Mouse (Mus musculus) neural tube, embryonic 12.5 days (tissue): ENCODE measurements around the gene Zbtb2. TPM values are rescaled to one million over a fixed set of nuclear protein-coding genes. Genes with fewer than 3 reads are reported as not detected.
A peak's percentile ranks its signal among the peaks of the same experiment; 100 is the strongest.

Experiments used
- ATAC-seq: fragments of 200-750 bp; cut with Nextera tagmentation; 2 replicates; pipeline ENCODE4 v1.8.0; 2017; ENCODE audit warnings: low read depth, mild to moderate bottlenecking, moderate TSS enrichment, moderate library complexity; ENCODE audit not compliant: low FRiP score
- H3K27ac ChIP-seq: fragments of 300-500 bp; sonication (generic); 2 replicates; pipeline ENCODE4 v1.5.1; 2016
- H3K27me3 ChIP-seq: fragments of 300-500 bp; sonication (generic); replicated peaks from 2 replicates; pipeline ENCODE4 v1.6.1; 2016; ENCODE audit warnings: mild to moderate bottlenecking
- H3K36me3 ChIP-seq: fragments of 300-500 bp; sonication (generic); 2 replicates; pipeline ENCODE4 v1.6.1; 2016; ENCODE audit warnings: mild to moderate bottlenecking
- H3K4me1 ChIP-seq: fragments of 300-500 bp; sonication (generic); 2 replicates; pipeline ENCODE4 v1.6.1; 2016
- H3K4me2 ChIP-seq: fragments of 300-500 bp; sonication (generic); replicated peaks from 2 replicates; pipeline ENCODE4 v1.6.1; 2016; ENCODE audit warnings: mild to moderate bottlenecking
- H3K4me3 ChIP-seq: fragments of 300-500 bp; sonication (generic); 2 replicates; pipeline ENCODE4 v1.5.1; 2016
- H3K9ac ChIP-seq: fragments of 300-500 bp; sonication (generic); 2 replicates; pipeline ENCODE4 v1.6.1; 2016; ENCODE audit warnings: mild to moderate bottlenecking
- H3K9me3 ChIP-seq: fragments of 300-500 bp; sonication (generic); 2 replicates; pipeline ENCODE4 v1.6.1; 2016; ENCODE audit warnings: mild to moderate bottlenecking
- WGBS: fragments of 180-500 bp; shearing (Covaris S2); methylation state at CpG from one replicate; pipeline ENCODE4 v1.1.7; 2016; 5-methylcytosine and 5-hydroxymethylcytosine counted together
- polyA plus RNA-seq: library from polyadenylated mRNA; unstranded; fragments of >200 nt; fragmentation: Nextera tagmentation; extraction: Ambion mirVana; gene quantifications from 2 replicates; pipeline ENCODE4 v1.2.1, GENCODE M21; 2016

The Zbtb2 gene
- polyA plus RNA-seq, 1 experiment from 2014 or later: 20.1 TPM

- ATAC-seq: no peak
- H3K9me3 ChIP-seq: no peaks in the 10 kb centered on the region
- WGBS: 86% methylated on average over 7 of the region's 7 CpGs
Observed at GRCm38 (mm10) chr10:4376931-4377330, 11.0 kb downstream of the Zbtb2 start.

DNA sequence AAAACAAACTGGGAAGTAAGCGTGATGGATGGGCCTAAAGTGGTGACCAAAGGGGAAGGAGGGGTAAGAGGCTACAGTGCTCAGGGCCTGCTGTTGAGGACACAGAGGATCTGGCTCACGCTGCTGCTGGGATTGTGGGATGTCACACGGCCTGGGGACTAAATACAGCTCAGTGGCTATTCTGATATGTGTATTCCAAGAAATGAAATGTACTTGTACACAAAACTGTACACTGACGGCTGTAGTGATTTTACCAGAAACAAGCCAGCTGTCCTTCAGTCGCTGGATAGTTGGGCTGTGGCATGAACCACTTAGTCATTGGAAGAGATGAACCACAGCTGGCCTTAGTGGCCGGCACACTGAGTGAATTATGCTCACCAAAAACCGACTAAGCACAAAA is 11.4 kb downstream of the Zbtb2 start:
- WGBS: 78% methylated on average over 7 of the region's 7 CpGs
- no peak overlapping the region for H3K4me3 ChIP-seq
- H3K36me3 ChIP-seq: peaks cover 11% of the 10 kb centered on the region
- H3K27ac ChIP-seq: no peak overlapping the region
- no peaks in the 10 kb centered on the region for H3K27me3 ChIP-seq
- no peaks in the 10 kb centered on the region for H3K9me3 ChIP-seq
- 0 out of 2 replicates have a peak, but pooled peaks cover 2% of the 10 kb centered on the region for H3K4me1 ChIP-seq
- no peak overlapping the region for H3K4me2 ChIP-seq
- ATAC-seq: no peak
- no peak overlapping the region for H3K9ac ChIP-seq

More at GRCm38 (mm10) chr10:4376931-4377330, 11.0 kb downstream of the Zbtb2 start:
- no peaks in the 10 kb centered on the region for H3K27me3 ChIP-seq
- no peak overlapping the region for H3K9ac ChIP-seq
- H3K27ac ChIP-seq: no peak overlapping the region
- no peak overlapping the region for H3K4me2 ChIP-seq
- H3K4me3 ChIP-seq: no peak overlapping the region
- no peaks in the 10 kb centered on the region for H3K4me1 ChIP-seq
- H3K36me3 ChIP-seq: peaks cover 11% of the 10 kb centered on the region

DNA sequence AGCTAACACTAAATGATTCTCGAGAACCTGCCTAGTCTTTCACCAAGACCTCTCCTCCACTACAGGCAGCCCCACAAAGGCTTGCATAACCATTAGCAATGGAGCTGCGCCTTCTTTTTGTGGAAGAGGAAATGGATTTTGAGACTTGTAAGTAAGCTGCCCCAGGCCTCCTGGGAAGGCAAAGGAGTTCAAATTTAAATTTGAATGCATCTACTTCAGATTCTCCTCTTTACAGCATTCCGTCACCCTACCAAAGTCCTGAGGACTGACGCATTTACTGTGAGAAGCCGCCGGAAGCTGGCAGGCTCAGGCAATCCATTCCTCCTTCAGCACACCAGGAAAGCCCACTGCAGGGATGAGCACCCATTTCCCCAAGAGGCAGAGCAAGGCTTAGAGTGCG is 12.6 kb downstream of the Zbtb2 start:
- Histone ChIP-seq H3K27me3 (no peaks in the 10 kb centered on the region), H3K9me3 (no peaks in the 10 kb centered on the region), H3K9ac (no peak overlapping the region), H3K4me3 (no peak overlapping the region), H3K27ac (no peak overlapping the region), H3K4me2 (no peak overlapping the region), H3K4me1 (0 out of 2 replicates have a peak, but pooled peaks cover 3% of the 10 kb centered on the region), H3K36me3 (peaks cover 17% of the 10 kb centered on the region)
- no peak for ATAC-seq
- WGBS: 26% methylated on average over 7 of the region's 7 CpGs

DNA sequence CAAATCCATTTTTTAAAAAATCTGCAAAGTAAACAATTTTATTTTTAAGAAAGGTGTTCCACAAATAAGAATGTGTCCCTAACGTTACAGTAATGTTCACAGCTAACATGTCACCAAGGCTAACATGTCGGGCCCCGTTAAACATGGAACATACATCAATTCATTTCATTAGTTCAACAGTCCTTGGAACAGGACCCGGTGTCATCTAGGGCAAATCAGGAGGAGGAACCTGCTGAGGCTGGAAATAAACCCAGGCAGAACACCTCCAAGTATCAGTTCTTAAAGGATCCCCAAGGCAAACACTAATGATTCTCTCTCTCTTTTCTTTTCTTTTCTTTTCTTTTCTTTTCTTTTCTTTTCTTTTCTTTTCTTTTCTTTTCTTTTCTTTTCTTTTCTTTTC is 13.2 kb downstream of the Zbtb2 start:
- WGBS: 83% methylated on average over 4 of the region's 4 CpGs
- H3K27ac ChIP-seq: no peak overlapping the region
- no peak overlapping the region for H3K4me2 ChIP-seq
- ATAC-seq: no peak
- no peaks in the 10 kb centered on the region for H3K27me3 ChIP-seq
- H3K4me3 ChIP-seq: no peak overlapping the region
- no peaks in the 10 kb centered on the region for H3K9me3 ChIP-seq
- peaks cover 22% of the 10 kb centered on the region for H3K36me3 ChIP-seq
- H3K4me1 ChIP-seq: 0 out of 2 replicates have a peak, but pooled peaks cover 3% of the 10 kb centered on the region
- H3K9ac ChIP-seq: no peak overlapping the region

DNA sequence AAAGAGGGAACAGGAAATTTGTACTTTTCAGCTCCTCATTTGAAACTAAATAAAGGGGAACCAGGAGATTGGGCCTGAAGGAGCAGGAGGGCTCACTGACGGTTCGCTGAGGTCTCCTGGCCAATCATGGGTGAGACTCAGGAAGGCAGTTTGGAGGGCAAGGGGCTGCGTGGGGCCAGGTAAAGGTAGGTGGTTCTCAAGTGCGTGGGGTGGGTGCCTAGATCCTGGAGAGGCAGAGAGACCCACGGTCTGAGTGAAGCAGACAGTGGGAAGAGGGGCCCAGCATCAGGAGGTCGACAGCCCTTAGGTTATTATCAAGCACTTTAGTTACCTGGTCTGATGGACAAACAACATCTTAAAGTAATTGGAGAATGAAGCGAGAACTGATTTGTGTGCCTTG is 13.7 kb downstream of the Zbtb2 start:
- 0 out of 2 replicates have a peak, but pooled peaks cover 3% of the 10 kb centered on the region for H3K4me1 ChIP-seq
- ATAC-seq: no peak
- H3K27me3 ChIP-seq: no peaks in the 10 kb centered on the region
- WGBS: 96% methylated on average over 7 of the region's 7 CpGs
- H3K9ac ChIP-seq: no peak overlapping the region
- no peak overlapping the region for H3K27ac ChIP-seq
- no peak overlapping the region for H3K4me2 ChIP-seq
- H3K9me3 ChIP-seq: no peaks in the 10 kb centered on the region
- no peak overlapping the region for H3K4me3 ChIP-seq
- peaks cover 27% of the 10 kb centered on the region for H3K36me3 ChIP-seq

DNA sequence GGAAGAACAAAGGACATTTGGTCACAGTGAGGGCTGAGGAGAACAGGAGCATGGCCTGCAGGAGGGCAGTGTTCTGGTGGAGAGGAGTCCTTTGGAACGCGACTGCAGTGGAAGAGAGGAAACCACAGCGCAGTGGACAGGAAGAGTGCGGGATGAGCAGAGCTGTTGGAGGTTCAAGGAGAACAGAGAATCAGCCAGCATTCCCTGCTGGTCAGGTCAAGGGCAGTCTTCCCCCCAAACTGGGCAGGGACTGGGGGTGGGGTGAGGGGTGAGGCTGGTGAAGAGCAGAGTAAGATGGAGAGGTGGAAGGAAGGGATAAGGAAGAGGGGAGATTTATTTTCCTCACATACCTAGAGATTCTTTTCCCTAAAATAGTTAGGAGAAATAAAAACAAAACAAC is 14.3 kb downstream of the Zbtb2 start:
- Histone ChIP-seq H3K4me1 (0 out of 2 replicates have a peak, but pooled peaks cover 3% of the 10 kb centered on the region), H3K36me3 (peaks cover 34% of the 10 kb centered on the region), H3K4me3 (no peak overlapping the region), H3K27ac (no peak overlapping the region), H3K9ac (no peak overlapping the region), H3K4me2 (no peak overlapping the region), H3K9me3 (no peaks in the 10 kb centered on the region), H3K27me3 (no peaks in the 10 kb centered on the region)
- no peak for ATAC-seq
- 81% methylated on average over 4 of the region's 4 CpGs for WGBS

DNA sequence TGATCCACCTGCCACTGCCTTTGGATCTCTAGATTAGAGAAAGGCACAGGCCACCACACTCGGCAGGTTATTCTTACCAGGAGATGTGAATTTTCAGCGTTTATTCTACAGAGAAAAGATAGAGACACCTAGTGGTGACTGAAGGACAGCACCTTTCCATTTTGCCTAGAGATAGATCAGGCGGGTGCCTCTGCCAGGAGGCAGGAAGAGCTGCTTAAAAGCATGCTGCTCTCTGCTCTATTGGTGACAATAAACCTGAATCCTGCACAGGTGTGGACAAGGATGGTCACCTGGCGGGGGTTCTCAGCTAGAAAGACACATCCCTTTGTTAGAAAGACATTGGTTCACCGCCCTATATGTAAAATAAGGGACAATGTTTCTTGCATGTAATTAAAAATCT is 15.9 kb downstream of the Zbtb2 start:
- no peaks in the 10 kb centered on the region for H3K9me3 ChIP-seq
- peaks cover 46% of the 10 kb centered on the region for H3K36me3 ChIP-seq
- peak; percentile 58; the same call in 1 of the 2 replicates for ATAC-seq
- H3K4me2 ChIP-seq: no peak overlapping the region
- no peak overlapping the region for H3K27ac ChIP-seq
- H3K4me3 ChIP-seq: no peak overlapping the region
- 52% methylated on average over 5 of the region's 5 CpGs for WGBS
- 0 out of 2 replicates have a peak, but pooled peaks cover 3% of the 10 kb centered on the region for H3K4me1 ChIP-seq
- no peaks in the 10 kb centered on the region for H3K27me3 ChIP-seq
- no peak overlapping the region for H3K9ac ChIP-seq

- 0 out of 2 replicates have a peak, but pooled peaks cover 3% of the 10 kb centered on the region for H3K4me1 ChIP-seq
- H3K9ac ChIP-seq: no peak overlapping the region
- H3K36me3 ChIP-seq: peaks cover 59% of the 10 kb centered on the region
- no peak overlapping the region for H3K27ac ChIP-seq
- no peak overlapping the region for H3K4me3 ChIP-seq
- no peak overlapping the region for H3K4me2 ChIP-seq
- H3K9me3 ChIP-seq: no peaks in the 10 kb centered on the region
- WGBS: 95% methylated on average over 11 of the region's 11 CpGs
- no peak for ATAC-seq
- no peaks in the 10 kb centered on the region for H3K27me3 ChIP-seq
Observed at GRCm38 (mm10) chr10:4370105-4370504, 17.8 kb downstream of the Zbtb2 start.

DNA sequence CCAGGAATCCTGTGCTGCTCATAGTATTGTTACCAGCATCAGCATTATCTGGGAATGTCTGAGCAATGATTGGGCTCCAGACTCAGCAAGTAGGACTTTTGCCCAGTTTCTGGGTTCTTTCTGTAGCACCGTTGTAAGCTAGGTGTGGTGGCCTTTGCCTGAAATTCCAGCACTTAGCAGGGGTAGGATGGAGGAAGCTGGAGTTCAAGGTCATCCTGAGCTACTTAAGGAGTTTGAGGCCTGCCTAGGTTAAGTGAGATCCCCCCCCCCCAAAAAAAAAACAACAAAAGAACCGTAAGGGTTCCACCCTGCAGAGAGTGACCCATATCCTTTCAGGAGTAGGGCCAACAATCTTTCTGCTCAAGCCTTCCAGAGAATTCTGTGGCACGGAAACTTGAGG is 23.3 kb downstream of the Zbtb2 start:
- WGBS: 91% methylated on average over 3 of the region's 3 CpGs
- Histone ChIP-seq H3K36me3 (peaks cover 35% of the 10 kb centered on the region), H3K27me3 (no peaks in the 10 kb centered on the region), H3K4me1 (no peaks in the 10 kb centered on the region), H3K4me2 (no peak overlapping the region), H3K9me3 (no peaks in the 10 kb centered on the region), H3K9ac (no peak overlapping the region), H3K4me3 (no peak overlapping the region), H3K27ac (no peak overlapping the region)
- ATAC-seq: no peak

DNA sequence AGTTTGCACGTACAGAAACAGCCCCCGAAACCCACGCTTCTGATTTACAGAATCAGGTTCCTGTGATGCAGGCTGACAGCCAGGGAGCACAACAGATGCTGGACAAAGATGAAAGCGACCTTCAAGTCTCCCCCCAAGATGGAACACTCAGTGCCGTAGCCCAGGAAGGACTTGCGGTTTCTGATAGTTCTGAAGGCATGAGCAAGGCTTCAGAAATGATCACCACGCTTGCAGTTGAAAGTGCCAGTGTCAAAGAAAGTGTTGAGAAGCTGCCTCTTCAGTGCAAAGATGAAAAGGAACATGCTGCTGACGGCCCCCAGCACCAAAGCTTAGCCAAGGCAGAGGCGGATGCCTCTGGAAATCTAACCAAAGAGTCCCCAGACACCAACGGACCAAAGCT is 30.5 kb downstream of the Zbtb2 start:
- Histone ChIP-seq H3K27ac (no peak overlapping the region), H3K4me3 (no peak overlapping the region), H3K9me3 (no peaks in the 10 kb centered on the region), H3K27me3 (no peaks in the 10 kb centered on the region), H3K9ac (no peak overlapping the region), H3K36me3 (peaks cover 54% of the 10 kb centered on the region), H3K4me1 (no peaks in the 10 kb centered on the region), H3K4me2 (no peak overlapping the region)
- WGBS: 93% methylated on average over 10 of the region's 10 CpGs
- ATAC-seq: no peak

- no peak overlapping the region for H3K4me2 ChIP-seq
- WGBS: 95% methylated on average over 5 of the region's 5 CpGs
- H3K27ac ChIP-seq: no peak overlapping the region
- H3K9ac ChIP-seq: no peak overlapping the region
- no peak overlapping the region for H3K4me3 ChIP-seq
- peaks cover 54% of the 10 kb centered on the region for H3K36me3 ChIP-seq
- H3K4me1 ChIP-seq: no peaks in the 10 kb centered on the region
- no peak for ATAC-seq
- no peaks in the 10 kb centered on the region for H3K27me3 ChIP-seq
- no peaks in the 10 kb centered on the region for H3K9me3 ChIP-seq
Observed at GRCm38 (mm10) chr10:4356640-4357039, 31.3 kb downstream of the Zbtb2 start.

- no peak overlapping the region for H3K9ac ChIP-seq
- H3K4me3 ChIP-seq: no peak overlapping the region
- no peak overlapping the region for H3K4me2 ChIP-seq
- H3K4me1 ChIP-seq: no peaks in the 10 kb centered on the region
- H3K9me3 ChIP-seq: no peaks in the 10 kb centered on the region
- no peaks in the 10 kb centered on the region for H3K27me3 ChIP-seq
- H3K36me3 ChIP-seq: peaks cover 54% of the 10 kb centered on the region
- WGBS: 90% methylated on average over 19 of the region's 19 CpGs
- no peak overlapping the region for H3K27ac ChIP-seq
- no peak for ATAC-seq
Observed at GRCm38 (mm10) chr10:4355882-4356451, 31.9 kb downstream of the Zbtb2 start.
